Mouse (Mus musculus) embryonic facial prominence, embryonic 13.5 days (tissue): ENCODE data around the gene Gm44596. TPM values are rescaled to one million over a fixed set of nuclear protein-coding genes. Genes with fewer than 3 reads are reported as not detected.
A peak's percentile ranks its signal among the peaks of the same experiment; 100 is the strongest.

Source experiments
- ATAC-seq: fragments of 200-750 bp; cut with Nextera tagmentation; 2 replicates; pipeline ENCODE4 v1.8.0; 2017; ENCODE audit warnings: low read depth; ENCODE audit not compliant: insufficient number of reproducible peaks, insufficient read depth, low FRiP score, low TSS enrichment
- H3K27ac ChIP-seq: fragments of 300-500 bp; sonication (generic); 2 replicates; pipeline ENCODE4 v1.5.1; 2015; ENCODE audit warnings: moderate library complexity, mild to moderate bottlenecking, inconsistent platforms
- H3K27me3 ChIP-seq: fragments of 300-500 bp; sonication (generic); 2 replicates; pipeline ENCODE4 v1.6.1; 2015; ENCODE audit warnings: mild to moderate bottlenecking, inconsistent platforms
- H3K36me3 ChIP-seq: fragments of 300-500 bp; sonication (generic); 2 replicates; pipeline ENCODE4 v1.6.1; 2015; ENCODE audit warnings: mild to moderate bottlenecking, inconsistent platforms
- H3K4me1 ChIP-seq: fragments of 300-500 bp; sonication (generic); 2 replicates; pipeline ENCODE4 v1.6.1; 2015; ENCODE audit warnings: inconsistent platforms
- H3K4me2 ChIP-seq: fragments of 300-500 bp; sonication (generic); 2 replicates; pipeline ENCODE4 v1.6.1; 2015; ENCODE audit warnings: moderate library complexity, mild to moderate bottlenecking, inconsistent platforms
- H3K4me3 ChIP-seq: fragments of 300-500 bp; sonication (generic); 2 replicates; pipeline ENCODE4 v1.5.1; 2015; ENCODE audit warnings: mild to moderate bottlenecking, inconsistent platforms
- H3K9ac ChIP-seq: fragments of 300-500 bp; sonication (generic); 2 replicates; pipeline ENCODE4 v1.6.1; 2015; ENCODE audit warnings: mild to moderate bottlenecking, inconsistent platforms
- H3K9me3 ChIP-seq: fragments of 300-500 bp; sonication (generic); 2 replicates; pipeline ENCODE4 v1.6.1; 2016; ENCODE audit warnings: inconsistent platforms
- WGBS: fragments of 180-500 bp; shearing (Covaris S2); methylation state at CpG from one replicate; pipeline ENCODE4 v1.1.7; 2015; ENCODE audit warnings: mixed read lengths; 5-methylcytosine and 5-hydroxymethylcytosine counted together
- polyA plus RNA-seq: library from polyadenylated mRNA; unstranded; fragments of >200 nt; fragmentation: Nextera tagmentation; extraction: Ambion mirVana; gene quantifications from 2 replicates; pipeline ENCODE4 v1.2.1, GENCODE M21; 2015

Gene Gm44596
- polyA plus RNA-seq, 1 experiment from 2014 or later: not detected

DNA sequence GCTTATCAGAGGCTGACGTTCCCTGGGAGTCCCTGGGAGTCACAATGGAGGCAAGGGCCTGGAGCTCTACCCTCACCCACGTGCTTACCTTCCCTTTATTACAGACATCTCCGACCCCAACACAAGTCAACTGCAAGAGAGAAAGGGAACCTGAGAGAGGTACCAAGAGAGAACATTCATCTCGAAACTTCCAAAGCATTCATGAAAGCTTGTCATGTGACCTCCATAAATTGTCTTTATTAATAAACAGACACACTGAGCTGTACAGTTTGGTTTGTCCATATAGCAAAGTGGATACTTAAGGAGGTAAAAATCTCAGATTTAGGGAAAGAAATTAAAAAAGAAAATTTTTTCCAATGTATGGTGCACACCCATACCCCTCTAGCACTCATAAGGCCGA lies 40.9 kb downstream of the Gm44596 start:
- H3K4me2 ChIP-seq: no peak overlapping the region
- no peaks in the 10 kb centered on the region for H3K27me3 ChIP-seq
- no peak overlapping the region for H3K9ac ChIP-seq
- H3K4me3 ChIP-seq: no peak overlapping the region
- peaks cover 32% of the 10 kb centered on the region for H3K36me3 ChIP-seq
- no peak for ATAC-seq
- H3K27ac ChIP-seq: no peak overlapping the region
- no peaks in the 10 kb centered on the region for H3K9me3 ChIP-seq
- H3K4me1 ChIP-seq: no peaks in the 10 kb centered on the region
- 92% methylated on average over 5 of the region's 5 CpGs for WGBS

DNA sequence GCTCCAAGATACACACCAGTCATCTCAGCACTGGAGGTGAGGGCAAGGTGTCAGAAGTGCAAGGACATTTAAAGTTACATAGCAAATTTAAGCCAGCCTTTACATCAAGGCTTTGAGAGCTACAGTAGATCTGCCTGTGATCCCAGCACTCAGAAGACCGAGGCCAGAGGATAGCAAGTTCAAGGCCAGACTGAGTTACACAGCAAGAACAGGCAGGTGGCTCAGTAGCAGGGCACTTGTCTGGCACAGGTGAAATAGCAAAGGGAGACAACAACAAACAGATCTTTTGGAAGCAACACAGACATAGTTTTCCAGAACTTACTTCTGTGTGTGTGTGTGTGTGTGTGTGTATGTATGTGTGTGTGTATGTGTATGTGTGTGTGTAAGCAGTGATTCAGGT lies 42.8 kb downstream of the Gm44596 start:
- H3K27me3 ChIP-seq: no peaks in the 10 kb centered on the region
- no peak for ATAC-seq
- no peak overlapping the region for H3K4me2 ChIP-seq
- 82% methylated on average over 1 of the region's 1 CpGs for WGBS
- H3K27ac ChIP-seq: no peak overlapping the region
- H3K4me1 ChIP-seq: no peaks in the 10 kb centered on the region
- H3K9ac ChIP-seq: no peak overlapping the region
- peaks cover 19% of the 10 kb centered on the region for H3K36me3 ChIP-seq
- H3K4me3 ChIP-seq: no peak overlapping the region
- no peaks in the 10 kb centered on the region for H3K9me3 ChIP-seq

- WGBS: 90% methylated on average over 2 of the region's 2 CpGs
- Histone ChIP-seq H3K9me3 (no peaks in the 10 kb centered on the region), H3K36me3 (peaks cover 10% of the 10 kb centered on the region), H3K27ac (no peak overlapping the region), H3K4me3 (no peak overlapping the region), H3K4me1 (peaks cover 2% of the 10 kb centered on the region; the same call in 1 of the 2 replicates), H3K9ac (no peak overlapping the region), H3K27me3 (no peaks in the 10 kb centered on the region), H3K4me2 (no peak overlapping the region)
- ATAC-seq: no peak
These were observed 45.7 kb downstream of the Gm44596 start for GRCm38 (mm10) chr6:128421036-128421435.

- H3K4me3 ChIP-seq: no peak overlapping the region
- WGBS: 83% methylated on average over 3 of the region's 3 CpGs
These were observed 46.2 kb downstream of the Gm44596 start for GRCm38 (mm10) chr6:128421480-128421879.

DNA sequence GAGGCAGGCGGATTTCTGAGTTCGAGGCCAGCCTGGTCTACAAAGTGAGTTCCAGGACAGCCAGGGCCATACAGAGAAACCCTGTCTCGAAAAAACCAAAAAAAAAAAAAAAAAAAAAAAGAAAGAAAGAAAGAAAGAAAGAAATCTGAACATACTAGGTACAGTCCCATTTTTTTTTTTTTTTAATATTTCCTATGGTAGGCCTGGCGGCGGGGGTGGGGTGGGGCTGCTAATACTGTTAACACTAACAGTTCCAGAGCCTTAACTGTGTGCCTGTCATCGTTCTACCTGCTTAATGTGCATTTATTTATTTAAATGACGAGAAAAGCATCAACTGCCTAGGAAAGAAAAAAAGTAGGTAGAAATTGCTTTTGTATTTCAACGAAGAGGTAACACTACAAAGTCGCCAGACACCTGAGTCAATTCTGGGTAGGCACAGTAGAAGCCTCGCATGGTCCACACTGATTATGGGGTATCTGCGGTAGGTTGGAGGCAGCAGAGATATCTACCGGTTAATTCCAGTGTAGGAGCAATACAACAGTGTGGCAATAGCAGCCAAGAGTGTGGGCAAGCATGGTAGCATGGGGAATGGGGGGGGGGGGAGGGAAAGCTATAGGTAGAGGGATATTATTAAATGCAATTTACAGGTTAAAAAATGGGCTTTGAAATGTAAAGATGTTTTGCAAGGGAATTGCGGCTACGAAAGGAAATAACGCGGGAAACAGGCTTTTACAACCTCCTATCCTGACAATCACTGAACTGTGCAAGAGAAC lies 48.4 kb downstream of the Gm44596 start:
- peaks cover 2% of the 10 kb centered on the region; the same call in 1 of the 2 replicates for H3K4me1 ChIP-seq
- no peaks in the 10 kb centered on the region for H3K27me3 ChIP-seq
- peak overlapping the region; percentile 77 for H3K9ac ChIP-seq
- H3K9me3 ChIP-seq: no peaks in the 10 kb centered on the region
- H3K4me2 ChIP-seq: peak overlapping the region; percentile 64
- H3K4me3 ChIP-seq: peak overlapping the region; percentile 66
- ATAC-seq: no peak
- peaks cover 22% of the 10 kb centered on the region for H3K36me3 ChIP-seq
- 47% methylated on average over 16 of the region's 16 CpGs for WGBS
- H3K27ac ChIP-seq: peak overlapping the region; percentile 95

More at GRCm38 (mm10) chr6:128421480-128421879, 46.2 kb downstream of the Gm44596 start:
- ATAC-seq: no peak
- Histone ChIP-seq H3K27ac (no peak overlapping the region), H3K9ac (no peak overlapping the region), H3K27me3 (no peaks in the 10 kb centered on the region), H3K4me2 (no peak overlapping the region), H3K4me1 (peaks cover 2% of the 10 kb centered on the region; the same call in 1 of the 2 replicates), H3K9me3 (no peaks in the 10 kb centered on the region), H3K36me3 (peaks cover 10% of the 10 kb centered on the region)

GRCm38 (mm10) chr6:128424269-128425019 lies 49.1 kb downstream of the Gm44596 start, which contains the start of gene Itfg2:
Itfg2 (minus strand) TSS chr6:128424931.
- Histone ChIP-seq H3K4me2 (peak within 1 kb of the TSS; percentile 64), H3K9ac (peak within 1 kb of the TSS; percentile 77), H3K27me3 (no peaks in the 10 kb centered on the region), H3K4me1 (peaks cover 2% of the 10 kb centered on the region; the same call in 1 of the 2 replicates), H3K36me3 (peaks cover 29% of the 10 kb centered on the region), H3K4me3 (peak within 1 kb of the TSS; percentile 66), H3K27ac (peak within 1 kb of the TSS; percentile 95), H3K9me3 (no peaks in the 10 kb centered on the region)
- ATAC-seq: peak; percentile 90
- under 1% methylated on average over 42 of the region's 42 CpGs for WGBS

DNA sequence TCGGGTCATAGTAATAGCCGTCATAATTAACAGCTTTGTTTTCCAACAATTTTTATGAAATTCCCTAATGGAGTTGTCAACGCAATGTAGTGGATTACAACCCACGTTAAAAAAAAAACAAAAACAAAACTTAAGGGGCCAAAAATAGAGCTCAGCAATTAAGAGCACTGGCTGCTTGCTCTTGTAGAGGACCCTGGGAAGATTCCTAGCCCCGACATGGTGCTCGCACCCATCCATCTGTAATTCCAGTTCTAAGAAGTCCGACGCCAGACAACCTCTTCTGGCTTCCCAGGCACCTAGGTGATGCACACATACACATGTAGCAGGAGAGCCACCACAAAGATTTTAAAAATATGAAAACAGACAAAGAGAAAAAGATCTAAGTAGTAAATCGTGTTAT lies 49.7 kb downstream of the Gm44596 start:
- 15% methylated on average over 9 of the region's 9 CpGs for WGBS
- H3K4me3 ChIP-seq: peak overlapping the region; percentile 66
- no peak for ATAC-seq

DNA sequence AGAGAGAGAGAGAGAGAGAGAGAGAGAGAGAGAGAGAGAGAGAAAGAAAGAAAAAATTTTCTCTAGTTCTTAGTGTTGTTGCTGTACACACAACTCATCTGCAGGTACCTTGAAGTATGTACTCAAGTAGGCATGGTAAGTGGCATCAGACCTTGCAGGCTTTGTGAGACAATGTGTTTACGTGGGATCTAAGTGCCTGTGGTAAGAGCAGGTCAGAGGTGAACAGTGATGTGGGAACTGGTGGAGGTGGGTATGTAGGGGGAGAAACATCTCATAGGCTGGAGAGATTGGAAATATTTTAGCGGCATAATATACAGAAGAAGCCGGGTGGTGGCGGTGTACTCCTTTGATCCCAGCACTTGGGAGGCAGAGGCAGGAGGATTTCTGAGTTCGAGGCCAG lies 52.3 kb downstream of the Gm44596 start:
- Histone ChIP-seq H3K4me2 (no peak overlapping the region), H3K27ac (no peak overlapping the region), H3K4me3 (no peak overlapping the region), H3K9ac (no peak overlapping the region), H3K36me3 (peaks cover 50% of the 10 kb centered on the region), H3K27me3 (no peaks in the 10 kb centered on the region), H3K9me3 (no peaks in the 10 kb centered on the region), H3K4me1 (peaks cover 2% of the 10 kb centered on the region; the same call in 1 of the 2 replicates)
- ATAC-seq: no peak
- WGBS: 93% methylated on average over 5 of the region's 5 CpGs

More for the DNA sequence above, 49.7 kb downstream of the Gm44596 start:
- peak overlapping the region; percentile 77 for H3K9ac ChIP-seq
- peak overlapping the region; percentile 95 for H3K27ac ChIP-seq
- H3K4me2 ChIP-seq: peak overlapping the region; percentile 64
- H3K36me3 ChIP-seq: peaks cover 31% of the 10 kb centered on the region
- no peaks in the 10 kb centered on the region for H3K9me3 ChIP-seq
- H3K27me3 ChIP-seq: no peaks in the 10 kb centered on the region
- H3K4me1 ChIP-seq: peaks cover 2% of the 10 kb centered on the region; the same call in 1 of the 2 replicates

DNA sequence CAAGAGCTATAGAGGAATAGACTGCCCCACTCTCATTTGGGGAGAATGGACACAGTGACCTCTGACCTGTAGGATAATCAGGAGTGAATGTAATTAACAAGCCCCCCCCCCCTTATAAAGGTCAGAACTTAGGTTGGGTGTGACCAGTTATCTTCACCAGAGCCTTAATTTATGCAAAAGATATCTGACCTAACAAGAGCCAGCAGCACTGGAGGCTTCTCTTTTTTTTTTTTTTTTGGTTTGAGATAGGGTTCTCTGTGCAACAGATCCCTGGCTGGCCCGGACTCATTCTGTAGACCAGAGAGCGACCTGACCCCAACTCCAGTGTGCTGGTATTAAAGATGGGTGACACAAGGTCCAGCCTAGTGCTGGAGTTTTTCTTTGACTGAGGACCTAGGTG lies 54.0 kb downstream of the Gm44596 start:
- WGBS: 98% methylated on average over 2 of the region's 2 CpGs
- Histone ChIP-seq H3K4me3 (no peak overlapping the region), H3K9ac (no peak overlapping the region), H3K36me3 (peaks cover 67% of the 10 kb centered on the region), H3K9me3 (no peaks in the 10 kb centered on the region), H3K27me3 (no peaks in the 10 kb centered on the region), H3K4me2 (no peak overlapping the region), H3K4me1 (0 out of 2 replicates have a peak, but pooled peaks cover 2% of the 10 kb centered on the region), H3K27ac (no peak overlapping the region)
- no peak for ATAC-seq

DNA sequence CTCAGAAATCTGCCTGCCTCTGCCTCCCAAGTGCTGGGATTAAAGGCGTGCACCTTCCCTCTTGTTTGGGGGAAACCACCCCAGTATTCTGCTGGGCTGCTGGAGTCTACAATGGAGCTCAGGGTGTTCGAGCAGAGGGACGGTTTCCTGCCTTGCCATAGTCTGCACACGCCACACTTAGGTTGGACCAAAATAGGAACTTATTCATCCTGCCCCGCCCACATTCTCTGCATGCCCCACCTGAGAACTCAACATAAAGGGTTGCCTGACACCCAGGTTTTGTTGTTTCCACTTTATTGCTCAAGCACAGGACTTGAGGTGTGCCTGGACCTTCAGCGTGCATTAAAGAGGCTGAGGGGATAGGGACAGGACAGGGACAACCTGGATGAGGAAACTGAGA lies 54.5 kb downstream of the Gm44596 start:
- Histone ChIP-seq H3K27me3 (no peaks in the 10 kb centered on the region), H3K27ac (no peak overlapping the region), H3K9me3 (no peaks in the 10 kb centered on the region), H3K4me3 (no peak overlapping the region), H3K9ac (no peak overlapping the region), H3K4me1 (0 out of 2 replicates have a peak, but pooled peaks cover 2% of the 10 kb centered on the region), H3K4me2 (no peak overlapping the region), H3K36me3 (peaks cover 72% of the 10 kb centered on the region)
- 91% methylated on average over 6 of the region's 6 CpGs for WGBS
- ATAC-seq: no peak

DNA sequence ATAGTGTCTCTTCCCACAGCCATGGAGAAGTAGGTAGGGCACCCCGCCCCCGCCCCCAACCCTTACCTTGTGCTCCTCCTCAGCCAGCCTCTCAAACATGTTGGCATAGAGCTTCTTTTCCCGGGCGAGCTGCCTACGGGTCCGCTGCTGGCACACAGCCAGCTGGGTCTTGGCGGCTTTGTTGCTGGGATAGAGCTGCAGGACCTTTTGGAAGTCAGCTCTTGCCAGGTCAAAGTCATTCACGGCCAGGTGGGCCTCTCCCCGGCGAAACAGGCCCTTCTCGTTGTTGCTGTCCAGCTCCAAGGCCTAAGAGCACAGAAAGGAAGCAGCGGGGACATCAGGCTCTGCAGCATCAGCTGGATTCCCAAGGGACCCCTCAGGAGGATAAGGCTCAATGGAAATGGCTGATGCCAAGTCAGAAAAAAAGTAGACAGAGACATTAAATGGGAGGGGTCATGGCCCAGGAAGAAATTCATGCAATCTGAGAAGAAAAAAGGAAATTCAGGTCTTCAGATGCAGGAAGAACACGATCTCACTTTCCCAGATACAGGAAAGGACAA lies 57.1 kb downstream of the Gm44596 start:
- Histone ChIP-seq H3K27me3 (no peaks in the 10 kb centered on the region), H3K4me3 (no peak overlapping the region), H3K36me3 (peaks cover 90% of the 10 kb centered on the region), H3K9me3 (no peaks in the 10 kb centered on the region), H3K9ac (no peak overlapping the region), H3K4me2 (no peak overlapping the region), H3K27ac (no peak overlapping the region), H3K4me1 (peaks cover 12% of the 10 kb centered on the region)
- 92% methylated on average over 13 of the region's 13 CpGs for WGBS
- no peak for ATAC-seq
